Mouse (Mus musculus) bone marrow macrophage, adult 2 months (primary cell): ENCODE data around the gene Trpc4ap. TPM values are rescaled to one million over a fixed set of nuclear protein-coding genes. Genes with fewer than 3 reads are reported as not detected.
A peak's percentile ranks its signal among the peaks of the same experiment; 100 is the strongest.
"Not testable (repeated sequence)": the region's sequence is repeated elsewhere in the genome, so short reads cannot be mapped to it uniquely, and the experiment has no call there.

ENCODE experiments used
- H3K27ac ChIP-seq: 2 replicates; pipeline ENCODE4 v1.5.1; 2012; ENCODE audit warnings: low read depth, low read length; ENCODE audit not compliant: insufficient read depth
- H3K4me1 ChIP-seq: 2 replicates; pipeline ENCODE4 v1.6.1; 2012; ENCODE audit warnings: low read length; ENCODE audit not compliant: control insufficient read depth, insufficient read depth
- H3K4me3 ChIP-seq: 2 replicates; pipeline ENCODE4 v1.5.1; 2012; ENCODE audit warnings: mild to moderate bottlenecking, low read length, moderate library complexity; ENCODE audit not compliant: insufficient read depth
- CTCF ChIP-seq: IDR thresholded peaks from 2 replicates; pipeline ENCODE4 v1.5.1; 2012; ENCODE audit warnings: low read depth, mild to moderate bottlenecking, low read length, moderate library complexity
- POLR2A ChIP-seq: IDR thresholded peaks from 2 replicates; pipeline ENCODE4 v1.6.1; 2012; ENCODE audit warnings: mild to moderate bottlenecking, low read depth, low read length, borderline replicate concordance
- polyA plus RNA-seq: library from polyadenylated mRNA; stranded (reverse); fragments of >200 nt; gene quantifications from 2 replicates; pipeline ENCODE4 v1.2.4, GENCODE M21; 2012; ENCODE audit not compliant: missing spikeins, insufficient read depth, insufficient read length

Trpc4ap gene
- polyA plus RNA-seq, 1 experiment, result 108 TPM

- peaks cover 2% of the 10 kb centered on the region; the same call in 1 of the 2 replicates for H3K4me1 ChIP-seq
- no peak overlapping the region for H3K4me3 ChIP-seq
- H3K27ac ChIP-seq, result no peak overlapping the region
- TF ChIP-seq POLR2A, result no peak
- TF ChIP-seq CTCF, result no peak
Measured at GRCm38 (mm10) chr2:155623996-155624395, 68.2 kb downstream of the Trpc4ap start.

- Histone ChIP-seq H3K4me3 (no peak overlapping the region), H3K4me1 (peaks cover 2% of the 10 kb centered on the region; the same call in 1 of the 2 replicates), H3K27ac (no peak overlapping the region)
- TF ChIP-seq POLR2A (no peak), CTCF (no peak)
Measured at GRCm38 (mm10) chr2:155622606-155623005, 69.6 kb downstream of the Trpc4ap start.

GRCm38 (mm10) chr2:155619817-155620216 lies 72.4 kb downstream of the Trpc4ap start:
- H3K27ac ChIP-seq, result no peak overlapping the region
- H3K4me3 ChIP-seq, result no peak overlapping the region
- TF ChIP-seq POLR2A (no peak), CTCF (peak; percentile 84)
- H3K4me1 ChIP-seq, result no peaks in the 10 kb centered on the region

GRCm38 (mm10) chr2:155616971-155617370 lies 75.2 kb downstream of the Trpc4ap start:
- Histone ChIP-seq H3K4me3 (no peak overlapping the region), H3K4me1 (peaks cover 4% of the 10 kb centered on the region), H3K27ac (no peak overlapping the region)
- TF ChIP-seq POLR2A (no peak), CTCF (no peak)

- no peak for TF ChIP-seq POLR2A
- Histone ChIP-seq H3K4me1 (peaks cover 4% of the 10 kb centered on the region), H3K27ac (no peak overlapping the region), H3K4me3 (peak overlapping the region; percentile 58; the same call in 1 of the 2 replicates)
Measured at GRCm38 (mm10) chr2:155613953-155614352, 78.2 kb downstream of the Trpc4ap start.

- peaks cover 4% of the 10 kb centered on the region for H3K4me1 ChIP-seq
- no peak overlapping the region for H3K27ac ChIP-seq
- peak overlapping the region; percentile 58 for H3K4me3 ChIP-seq
Measured at GRCm38 (mm10) chr2:155613326-155613755, 78.8 kb downstream of the Trpc4ap start.

GRCm38 (mm10) chr2:155611834-155612550 lies 80.2 kb downstream of the Trpc4ap start:
- no peak overlapping the region for H3K4me3 ChIP-seq
- H3K27ac ChIP-seq, result no peak overlapping the region
- H3K4me1 ChIP-seq, result peaks cover 4% of the 10 kb centered on the region
- TF ChIP-seq CTCF (no peak), POLR2A (no peak)

More at GRCm38 (mm10) chr2:155613326-155613755, 78.8 kb downstream of the Trpc4ap start:
- TF ChIP-seq POLR2A (no peak), CTCF (no peak)

- peaks cover 4% of the 10 kb centered on the region for H3K4me1 ChIP-seq
- no peak within 1 kb of the TSS for H3K27ac ChIP-seq
- H3K4me3 ChIP-seq, result no peak within 1 kb of the TSS
- TF ChIP-seq POLR2A (no peak), CTCF (no peak)
Measured at GRCm38 (mm10) chr2:155610978-155611377, 81.2 kb downstream of the Trpc4ap start, which contains the start of gene Myh7b. TSS of gene Myh7b (plus strand) at chr2:155611212.

GRCm38 (mm10) chr2:155606360-155606759 lies 85.8 kb downstream of the Trpc4ap start:
- H3K27ac ChIP-seq, result no peak overlapping the region
- no peak for TF ChIP-seq POLR2A
- no peak for TF ChIP-seq CTCF
- peaks cover 2% of the 10 kb centered on the region; the same call in 1 of the 2 replicates for H3K4me1 ChIP-seq
- no peak overlapping the region for H3K4me3 ChIP-seq

GRCm38 (mm10) chr2:155605236-155605589 lies 87.0 kb downstream of the Trpc4ap start:
- H3K4me3 ChIP-seq, H3K4me1 ChIP-seq: not testable (repeated sequence)

More at GRCm38 (mm10) chr2:155605236-155605589, 87.0 kb downstream of the Trpc4ap start:
- H3K27ac ChIP-seq, result not testable (repeated sequence)
